Mouse (Mus musculus) mouse trophoblast stem cell (cell line): ENCODE results near the gene Dcaf8.
"Not testable (repeated sequence)": the region's sequence is repeated elsewhere in the genome, so short reads cannot be mapped to it uniquely, and the experiment has no call there.

Experiments used
- in situ Hi-C, 2 experiments: fragments of 300-500 bp; cut with MseI, MboI; formaldehyde crosslinking; loops; 2 replicates in 1 of 2; 3 replicates in 1 of 2; pipeline ENCODE4 v1.15.1; 2025

Gene Dcaf8

DNA sequence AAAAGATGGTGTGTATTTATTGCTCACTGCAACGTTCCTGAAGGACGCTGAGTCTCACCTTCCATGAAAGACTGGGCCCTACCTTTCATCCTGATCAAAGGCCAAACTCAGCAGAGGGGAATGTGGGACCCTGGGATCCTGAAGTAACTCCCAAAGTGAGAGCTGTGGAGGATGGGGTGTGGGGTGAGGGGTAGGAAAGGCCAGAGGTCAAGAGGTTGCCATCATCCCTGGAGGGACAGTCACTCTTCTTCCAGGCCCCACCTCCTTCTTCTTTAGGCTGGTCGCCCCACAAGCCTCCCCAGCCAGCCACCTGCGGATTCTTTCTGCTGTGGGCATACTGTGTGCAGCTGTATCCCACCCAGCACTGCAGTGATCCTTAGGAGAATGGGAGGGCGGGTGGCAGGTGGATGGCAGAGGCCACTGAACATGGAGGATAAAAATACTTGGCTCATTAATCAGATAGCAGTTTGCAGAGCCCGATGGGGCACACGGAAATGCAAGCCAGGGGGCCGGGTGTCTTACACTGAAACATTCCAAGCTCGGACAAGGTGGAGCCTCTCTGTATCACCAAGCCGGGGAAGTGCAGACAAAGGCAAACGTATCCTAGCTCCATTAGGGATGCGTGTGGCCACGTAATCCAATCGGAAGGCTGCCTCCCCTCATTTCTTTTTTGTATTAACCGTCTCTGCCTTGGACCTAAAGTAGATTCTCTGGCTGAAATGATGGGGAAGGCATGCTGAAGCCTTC, 70.5 kb downstream of the Dcaf8 start:
- in situ Hi-C loops: no loop called here

DNA sequence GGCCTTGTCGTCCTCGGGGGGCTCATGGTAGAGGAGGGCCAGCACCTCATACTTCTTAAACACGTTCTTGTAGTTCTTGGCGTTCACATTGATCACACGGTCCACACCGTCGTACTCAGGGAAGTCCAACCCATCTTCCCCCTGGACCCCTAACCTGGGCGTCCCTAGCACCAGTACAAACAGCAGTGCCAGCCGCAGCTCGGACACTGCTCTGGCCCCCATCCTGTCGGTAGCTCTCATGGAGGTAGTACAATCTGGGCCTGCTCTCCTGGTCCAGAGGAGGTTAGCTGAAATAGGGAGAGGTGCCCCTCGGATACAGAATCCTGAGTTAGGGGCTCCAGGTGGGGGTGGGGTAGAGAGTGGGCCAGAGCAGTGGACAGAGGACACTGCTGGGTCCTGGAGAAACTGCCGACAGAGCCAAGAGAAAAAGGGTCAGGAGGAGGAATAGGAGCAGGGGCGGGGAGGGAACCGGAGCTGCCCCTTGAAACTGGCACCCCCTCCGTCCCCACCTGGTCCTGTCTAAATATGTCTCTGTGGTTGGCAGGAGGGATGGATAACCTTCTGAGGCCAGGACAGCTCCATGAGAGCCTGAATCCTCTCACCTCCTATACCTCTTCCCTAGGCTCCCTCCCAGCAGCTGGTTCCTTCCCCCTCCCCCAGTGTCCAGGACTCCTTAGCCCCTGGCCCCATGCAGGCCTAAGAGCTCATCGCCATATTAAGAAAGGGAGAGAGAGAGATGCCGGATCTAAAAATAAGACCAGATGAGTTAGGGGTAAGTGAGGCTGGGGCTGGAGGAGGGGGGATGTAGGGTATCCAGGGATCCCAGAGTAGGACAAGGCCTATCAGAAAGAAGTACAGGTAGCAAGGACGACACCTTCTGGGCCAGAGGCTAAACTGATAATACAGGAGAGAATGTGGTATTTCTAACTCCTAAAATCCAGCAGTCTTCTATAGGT, 71.8 kb downstream of the Dcaf8 start, which contains the start of gene Casq1:
TSS of gene Casq1 (minus strand) at position 418 of the 956 bp plus-strand sequence.
- in situ Hi-C loops: no loop called here

DNA sequence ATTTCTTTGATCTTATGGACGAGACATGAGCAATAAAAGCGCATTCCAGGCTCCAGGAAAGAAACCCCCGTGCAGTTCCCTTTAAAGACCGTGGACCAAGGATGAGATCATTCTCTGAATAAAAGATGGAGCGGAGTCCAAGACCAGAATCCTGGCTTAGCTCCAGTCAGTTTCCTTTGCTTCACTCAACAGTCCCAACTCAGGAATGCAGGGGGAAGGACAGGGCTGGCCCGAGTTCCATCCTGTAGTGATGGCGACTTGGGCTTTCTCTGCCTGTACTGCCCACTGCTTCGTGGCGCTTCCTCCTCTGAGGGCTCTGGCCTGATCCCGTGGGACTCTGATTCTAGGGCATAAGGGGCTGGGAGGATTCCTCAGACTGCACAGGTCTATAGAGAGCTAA, 72.5 kb downstream of the Dcaf8 start:
- in situ Hi-C loops: no loop called here

DNA sequence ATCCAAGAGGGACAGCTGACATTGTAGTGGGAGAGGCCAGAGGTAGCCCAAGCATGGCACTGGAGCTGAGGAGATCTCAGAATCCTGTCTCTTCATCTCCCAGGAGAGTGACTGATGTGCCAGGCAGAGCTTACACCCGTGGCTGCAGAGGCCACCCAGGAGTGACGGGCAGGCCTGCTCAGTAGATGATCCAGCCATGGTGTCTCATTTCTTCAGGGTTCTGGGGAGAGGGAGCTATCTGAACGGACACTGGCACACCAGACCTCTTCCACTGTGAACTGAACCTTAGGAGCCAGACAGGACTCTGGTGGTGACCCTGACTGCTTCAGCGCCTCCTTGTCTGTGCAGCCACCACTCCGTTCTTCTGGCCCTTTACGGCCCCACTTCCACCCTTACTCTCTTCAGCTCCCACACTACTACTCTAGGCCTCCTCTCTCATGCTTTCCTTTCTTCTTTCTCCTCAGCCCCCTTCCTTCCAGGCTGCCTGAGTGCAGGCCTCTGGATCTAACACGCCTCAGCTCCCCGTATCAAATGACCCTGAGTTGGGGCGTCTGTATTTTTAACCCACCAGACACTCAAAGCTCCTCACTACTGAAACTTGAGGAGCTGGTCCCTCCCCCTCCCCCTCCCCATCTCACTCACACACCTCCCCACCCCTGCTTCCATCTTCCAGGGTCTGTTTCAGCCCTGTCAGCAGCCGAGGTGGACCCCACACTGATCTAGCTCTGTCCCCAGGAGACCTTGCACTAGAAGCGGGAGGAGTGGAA, 73.6 kb downstream of the Dcaf8 start:
- in situ Hi-C loops: no loop called here

DNA sequence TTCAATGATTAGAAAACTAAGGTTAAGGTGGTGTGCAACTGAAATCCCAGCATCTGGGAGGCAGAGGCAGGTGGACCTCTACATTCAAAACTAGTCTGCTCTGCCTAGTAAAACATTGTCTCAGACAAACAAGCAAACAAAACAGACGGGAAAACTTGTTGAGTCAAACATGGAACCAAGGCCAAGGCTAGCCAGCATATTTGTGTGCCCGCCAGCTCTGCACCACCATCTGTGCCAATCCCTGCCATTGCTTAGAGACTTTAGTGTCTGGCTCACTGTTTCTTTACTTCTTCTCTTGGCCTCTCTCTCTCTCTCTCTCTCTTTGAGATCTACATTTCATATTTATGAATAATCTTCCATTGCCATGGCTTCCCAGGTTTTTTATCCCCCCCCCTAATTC, 80.3 kb downstream of the Dcaf8 start:
- in situ Hi-C loops: no loop called here

DNA sequence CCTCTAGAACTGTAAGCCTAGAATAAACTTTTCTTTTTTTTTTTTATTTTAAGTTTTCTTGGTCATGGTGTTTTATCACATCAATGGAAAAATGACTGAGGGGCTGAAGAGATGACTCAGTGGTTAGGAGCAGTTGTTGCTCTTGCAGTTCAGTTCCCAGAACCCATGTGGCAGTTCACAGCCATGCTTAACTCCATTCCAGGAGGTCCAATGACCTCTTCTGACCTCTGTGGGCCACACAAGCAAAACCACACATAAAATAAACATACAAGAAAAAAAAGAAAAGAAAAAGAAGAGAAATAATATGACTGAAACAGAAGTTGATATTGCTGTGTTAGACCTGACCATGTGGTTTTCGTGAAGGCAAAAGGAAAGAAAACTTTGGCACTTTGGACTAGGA, 81.3 kb downstream of the Dcaf8 start:
- in situ Hi-C loops: no loop called here

DNA sequence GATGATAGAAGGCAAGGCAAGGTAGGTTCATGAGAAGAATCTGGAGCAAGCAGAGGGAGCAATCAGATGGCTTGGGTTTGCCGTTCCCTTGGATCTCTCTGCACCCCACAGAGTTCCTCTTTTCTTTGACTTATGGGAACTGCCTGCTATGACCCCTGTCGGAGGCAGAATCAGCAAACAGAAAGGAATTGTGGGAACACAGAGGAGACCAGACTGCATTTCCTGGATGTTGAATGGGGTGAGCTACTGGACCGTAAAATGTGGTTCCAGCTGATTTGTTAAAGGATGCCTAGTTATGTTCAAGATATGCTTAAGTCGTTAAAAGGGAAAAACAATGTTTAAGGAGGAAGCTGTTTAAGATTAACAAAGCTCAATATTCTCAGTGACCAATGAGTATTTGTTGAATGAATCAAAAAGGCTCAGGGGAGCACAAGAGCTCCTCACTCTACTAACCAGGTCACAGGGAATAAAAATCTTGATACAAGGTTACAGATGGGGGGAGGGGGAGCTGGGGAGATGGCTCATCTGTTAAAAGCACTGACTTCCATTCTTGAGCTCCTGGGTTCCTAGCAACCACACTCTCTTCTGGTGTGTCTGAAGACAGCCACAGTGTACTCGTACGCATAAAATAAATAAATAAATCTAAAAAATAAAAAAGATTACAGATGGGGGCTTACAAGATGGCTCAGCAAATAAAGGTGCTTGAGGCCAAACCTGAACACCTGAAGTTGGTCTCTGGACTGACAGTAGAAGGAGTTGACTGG, 93.2 kb downstream of the Dcaf8 start:
- in situ Hi-C loops: no loop called here

DNA sequence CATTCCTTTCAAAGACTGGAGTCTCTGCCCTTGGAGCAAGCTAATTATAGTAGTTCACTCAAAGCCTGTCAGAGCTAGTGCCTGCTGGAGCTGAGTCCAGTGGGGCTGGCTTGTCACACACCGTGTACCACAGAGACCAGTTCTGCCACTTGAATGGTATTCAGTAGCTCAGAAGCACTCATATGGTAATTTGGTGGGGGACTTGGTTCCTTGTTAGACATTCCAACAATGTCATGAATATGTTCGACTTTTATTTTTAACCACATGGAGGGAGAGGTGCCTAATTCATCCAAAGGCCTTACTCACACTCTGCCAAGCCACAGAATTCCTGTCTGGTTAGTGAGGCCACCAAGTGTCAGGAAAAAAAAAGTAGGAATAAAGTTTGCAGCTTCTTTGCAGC, 94.5 kb downstream of the Dcaf8 start:
- in situ Hi-C loops: no loop called here

DNA sequence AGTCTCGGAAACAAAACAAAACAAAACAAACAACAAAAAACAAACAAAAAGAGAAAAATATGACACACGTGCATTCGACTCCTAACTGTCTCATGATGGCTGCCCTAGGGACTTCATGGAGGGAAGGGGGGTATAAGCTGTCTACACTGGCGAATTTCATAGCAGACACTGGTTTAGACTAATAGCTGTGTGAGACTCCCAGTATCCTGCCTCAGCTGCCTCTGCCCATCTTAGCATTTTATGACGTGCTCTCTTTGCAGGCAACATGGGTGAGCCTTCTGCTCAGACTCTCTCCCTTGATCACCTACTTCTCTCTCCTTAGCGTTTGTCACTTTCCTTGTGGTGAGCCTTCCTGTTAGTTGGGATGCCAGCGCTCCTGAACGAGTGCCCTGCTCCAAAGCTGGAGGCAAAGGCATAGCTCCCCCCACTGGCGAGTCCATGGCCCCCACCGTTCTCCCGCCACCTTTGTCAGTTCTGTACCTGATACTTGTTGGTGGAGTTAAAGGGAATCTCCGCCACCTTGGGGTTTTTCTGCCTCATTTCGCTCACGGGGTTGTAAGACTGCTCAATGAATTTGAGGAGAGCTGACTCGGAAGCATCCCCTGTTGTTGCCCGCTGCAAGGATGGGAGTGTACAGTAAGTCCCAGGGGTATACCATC, 95.8 kb downstream of the Dcaf8 start:
- in situ Hi-C loops: no loop called here

DNA sequence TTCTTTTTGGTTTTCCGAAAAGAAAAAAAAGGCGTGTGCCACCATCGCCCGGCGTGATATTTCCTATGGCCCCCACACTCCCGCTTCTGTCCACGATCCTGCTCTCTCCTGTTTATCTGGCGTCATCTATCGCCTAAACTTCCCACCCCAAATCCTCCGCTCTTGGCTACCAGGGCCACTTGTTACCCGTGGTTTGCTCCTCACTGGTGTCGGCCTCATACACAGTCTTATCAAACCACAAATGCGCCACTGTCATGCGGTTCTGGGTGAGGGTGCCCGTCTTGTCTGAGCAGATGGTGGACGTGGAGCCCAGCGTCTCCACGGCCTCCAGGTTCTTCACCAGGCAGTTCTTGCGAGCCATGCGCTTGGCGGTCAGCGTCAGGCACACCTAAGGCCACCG, 96.8 kb downstream of the Dcaf8 start:
- in situ Hi-C loops: not testable (repeated sequence)
